Mouse (Mus musculus) ES-E14 (cell line): ENCODE results near the gene Smco2. TPM values are rescaled to one million over a fixed set of nuclear protein-coding genes. Genes with fewer than 3 reads are reported as not detected.

Source experiments
- DNase-seq: peaks from one replicate; pipeline ENCODE4 v3.0.0-alpha.2; 2013; ENCODE audit warnings: low read depth, low spot score
- H3K27ac ChIP-seq: 2 replicates; pipeline ENCODE4 v1.5.1; 2012; ENCODE audit warnings: low read depth, mild to moderate bottlenecking, low read length, moderate library complexity, mixed read lengths; ENCODE audit not compliant: poor library complexity, insufficient read depth, severe bottlenecking
- H3K36me3 ChIP-seq: 2 replicates; pipeline ENCODE4 v1.6.1; 2012; ENCODE audit warnings: mild to moderate bottlenecking, low read length, moderate library complexity, mixed read lengths; ENCODE audit not compliant: control insufficient read depth, poor library complexity, insufficient read depth, severe bottlenecking
- H3K4me1 ChIP-seq, 2 experiments: fragments of 150-350 bp in 1 of 2; sonication (generic) in 1 of 2; 2 replicates each; pipeline ENCODE4 v1.6.1; 2012; ENCODE audit warnings: low read length in 2 of 2, mild to moderate bottlenecking in 1 of 2, mixed read lengths in 1 of 2; ENCODE audit not compliant: control insufficient read depth in 2 of 2, insufficient read depth in 2 of 2, poor library complexity in 1 of 2
- H3K4me3 ChIP-seq, 2 experiments: fragments of 150-350 bp in 1 of 2; sonication (generic) in 1 of 2; 2 replicates each; pipeline ENCODE4 v1.5.1; 2012; ENCODE audit warnings: low read length in 2 of 2, low read depth in 1 of 2, mild to moderate bottlenecking in 1 of 2, mixed read lengths in 1 of 2; ENCODE audit not compliant: insufficient read depth in 1 of 2, poor library complexity in 1 of 2, severe bottlenecking in 1 of 2
- H3K9ac ChIP-seq: 2 replicates; pipeline ENCODE4 v1.6.1; 2012; ENCODE audit warnings: low read depth, mild to moderate bottlenecking, low read length, mixed read lengths; ENCODE audit not compliant: poor library complexity, insufficient read depth, severe bottlenecking
- H3K9me3 ChIP-seq: fragments of 150-350 bp; sonication (generic); 2 replicates; pipeline ENCODE4 v1.6.1; 2012; ENCODE audit warnings: low read depth, mild to moderate bottlenecking, low read length; ENCODE audit not compliant: control insufficient read depth, insufficient read depth
- CHD2 ChIP-seq: IDR thresholded peaks from 2 replicates; pipeline ENCODE4 v1.6.1; 2014; ENCODE audit warnings: mild to moderate bottlenecking, low read depth, low read length, inconsistent platforms
- HCFC1 ChIP-seq: IDR thresholded peaks from 2 replicates; pipeline ENCODE4 v1.6.1; 2012; ENCODE audit warnings: low read length, inconsistent platforms, borderline replicate concordance; ENCODE audit not compliant: insufficient read depth
- MAFK ChIP-seq: IDR thresholded peaks from 2 replicates; pipeline ENCODE4 v1.6.1; 2014; ENCODE audit warnings: mild to moderate bottlenecking, low read depth, low read length, inconsistent platforms; ENCODE audit not compliant: insufficient read depth
- ZC3H11A ChIP-seq: IDR thresholded peaks from 2 replicates; pipeline ENCODE4 v1.6.1; 2012; ENCODE audit warnings: low read depth, mild to moderate bottlenecking, inconsistent platforms, low read length, borderline replicate concordance
- ZNF384 ChIP-seq: IDR thresholded peaks from 2 replicates; pipeline ENCODE4 v1.6.1; 2012; ENCODE audit warnings: low read depth, low read length, inconsistent platforms
- in situ Hi-C, 2 experiments: fragments of 600-800 bp; cut with MboI; formaldehyde crosslinking; loops; one replicate each; pipeline ENCODE4 v1.15.1; 2025; ENCODE audit warnings: low sequenced_read_pairs in 2 of 2, inconsistent platforms in 1 of 2; ENCODE audit not compliant: unreplicated experiment in 2 of 2
- total RNA-seq: library from RNA; depleted of rRNA; stranded (reverse); fragments of 300-350 nt; gene quantifications from 2 replicates; pipeline ENCODE4 v1.2.3, GENCODE M21; 2012

Smco2 gene
- total RNA-seq, 1 experiment: not detected

- H3K4me1 ChIP-seq: no peaks in the 10 kb centered on the region
- DNase-seq: no peak
Measured at GRCm38 (mm10) chr6:146907061-146907794, 57.3 kb downstream of the Smco2 start.

DNA sequence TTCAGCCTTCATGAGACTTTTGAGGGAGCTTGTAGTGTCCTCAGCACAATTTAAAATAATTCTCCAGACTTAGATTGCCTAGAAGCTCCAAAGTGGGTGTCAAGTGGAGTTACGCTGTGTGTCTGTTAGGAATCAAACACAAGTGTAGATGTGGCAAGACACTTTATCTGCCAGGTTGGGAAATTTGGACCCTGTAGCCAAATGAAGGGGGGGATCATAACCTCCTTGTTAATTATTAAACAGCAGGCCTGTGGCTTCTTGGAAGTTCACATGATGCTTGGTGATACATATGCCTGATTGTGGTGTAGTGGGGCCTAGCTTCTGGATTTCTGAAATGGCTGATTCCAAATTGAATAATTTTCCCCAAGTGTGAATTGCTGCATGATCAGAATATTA lies 57.9 kb downstream of the Smco2 start:
- TF ChIP-seq MAFK (no peak), HCFC1 (no peak), ZC3H11A (no peak), ZNF384 (no peak), CHD2 (no peak)
- Histone ChIP-seq H3K4me1 (peaks cover 0 to under 1% of the 10 kb centered on the region in 2 experiments; a peak in 1 of 4 replicates), H3K4me3 (no peak overlapping the region), H3K9me3 (no peaks in the 10 kb centered on the region), H3K9ac (no peak overlapping the region), H3K27ac (no peak overlapping the region), H3K36me3 (no peaks in the 10 kb centered on the region)
- in situ Hi-C loops: no loop called here
- no peak for DNase-seq

More at GRCm38 (mm10) chr6:146907061-146907794, 57.3 kb downstream of the Smco2 start:
- Histone ChIP-seq H3K36me3 (no peaks in the 10 kb centered on the region), H3K9me3 (no peaks in the 10 kb centered on the region), H3K4me3 (no peak overlapping the region), H3K27ac (no peak overlapping the region), H3K9ac (no peak overlapping the region)
- in situ Hi-C loops: no loop called here
- TF ChIP-seq CHD2: no peak
- TF ChIP-seq HCFC1: no peak
- no peak for TF ChIP-seq ZC3H11A
- no peak for TF ChIP-seq ZNF384
- no peak for TF ChIP-seq MAFK

DNA sequence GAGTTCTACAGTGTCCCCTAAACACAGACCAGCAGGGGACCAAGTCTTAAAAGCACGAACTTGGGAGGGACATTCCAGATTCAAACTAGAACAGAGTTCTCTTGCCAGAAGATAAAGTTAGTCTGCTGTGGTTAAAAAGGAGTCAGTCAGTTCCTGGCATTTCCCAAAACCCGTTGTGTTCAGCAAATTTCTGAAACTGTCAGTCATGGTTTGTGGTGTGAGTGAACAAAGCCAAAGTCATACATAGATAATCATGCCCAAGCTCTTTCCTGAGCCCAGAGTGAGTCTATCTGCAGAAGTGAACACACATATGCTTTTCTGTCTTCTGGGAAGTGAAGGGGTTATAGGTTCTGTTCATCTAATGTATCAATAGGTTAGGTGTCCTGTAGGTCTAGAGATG lies 58.9 kb downstream of the Smco2 start:
- no peak for DNase-seq
- Histone ChIP-seq H3K27ac (no peak overlapping the region), H3K4me3 (no peak overlapping the region), H3K9ac (no peak overlapping the region), H3K36me3 (no peaks in the 10 kb centered on the region), H3K9me3 (no peaks in the 10 kb centered on the region), H3K4me1 (peaks cover 2 to 3% of the 10 kb centered on the region in 2 experiments; a peak in 2 of 4 replicates)
- in situ Hi-C loops: no loop called here
- no peak for TF ChIP-seq CHD2
- TF ChIP-seq MAFK: no peak
- no peak for TF ChIP-seq HCFC1
- no peak for TF ChIP-seq ZNF384
- no peak for TF ChIP-seq ZC3H11A

DNA sequence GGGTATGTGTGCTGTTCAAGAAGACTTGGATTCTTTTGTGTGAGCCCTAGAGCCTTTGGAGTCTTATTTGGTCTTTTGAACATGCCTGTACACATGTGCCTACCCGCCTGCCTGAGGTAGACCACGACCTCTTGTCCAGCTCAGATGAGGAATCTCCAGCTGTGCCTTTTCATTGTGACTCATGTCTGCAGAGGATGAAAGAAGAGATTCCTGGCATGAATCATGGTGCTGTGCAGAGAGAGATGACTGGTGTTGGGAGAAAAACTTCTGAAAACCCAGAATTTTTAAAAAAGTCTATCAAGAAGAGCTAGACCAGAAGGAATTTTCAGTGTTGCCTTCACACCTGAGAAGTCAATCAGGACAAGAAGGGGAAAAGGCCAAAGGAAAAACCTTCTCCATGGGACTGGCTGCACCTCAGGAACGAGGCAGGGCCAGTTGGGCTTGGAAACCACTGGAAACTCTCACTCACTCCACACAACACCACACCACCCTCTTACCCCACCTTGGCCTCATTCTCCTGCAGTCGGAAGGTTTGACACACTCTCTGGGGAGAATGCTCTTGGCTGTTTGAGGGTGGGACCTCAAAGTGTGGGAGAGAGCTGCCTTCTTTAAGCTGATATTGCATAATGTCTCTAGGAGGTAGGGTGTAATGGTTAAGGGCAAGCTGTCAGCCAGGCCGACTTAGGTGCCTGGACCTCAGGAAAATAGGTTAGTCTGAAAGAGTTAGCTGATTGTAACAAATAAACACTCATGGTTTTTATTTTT lies 60.0 kb downstream of the Smco2 start:
- in situ Hi-C loops: no loop called here
- peaks cover 2 to 3% of the 10 kb centered on the region in 2 experiments; a peak in 2 of 4 replicates for H3K4me1 ChIP-seq
- TF ChIP-seq ZC3H11A: no peak
- no peak for TF ChIP-seq ZNF384
- TF ChIP-seq MAFK: no peak
- TF ChIP-seq HCFC1: no peak
- TF ChIP-seq CHD2: no peak
- no peak for DNase-seq
- H3K4me3 ChIP-seq: no peak overlapping the region
- no peaks in the 10 kb centered on the region for H3K36me3 ChIP-seq
- H3K27ac ChIP-seq: no peak overlapping the region
- H3K9me3 ChIP-seq: no peaks in the 10 kb centered on the region
- no peak overlapping the region for H3K9ac ChIP-seq
